Mouse (Mus musculus): ENCODE measurements at regions not wholly inside any gene's neighbourhood (a gene's known extent, or its start where the extent isn't known, plus 50 kb on each side); places are given as distances from the start of the nearest gene placed in this dataset. TPM values are rescaled to one million over a fixed set of nuclear protein-coding genes. Genes with fewer than 3 reads are reported as not detected.
A peak's percentile ranks its signal among the peaks of the same experiment; 100 is the strongest.
"Not testable (repeated sequence)": the region's sequence is repeated elsewhere in the genome, so short reads cannot be mapped to it uniquely, and the experiment has no call there.

DNA sequence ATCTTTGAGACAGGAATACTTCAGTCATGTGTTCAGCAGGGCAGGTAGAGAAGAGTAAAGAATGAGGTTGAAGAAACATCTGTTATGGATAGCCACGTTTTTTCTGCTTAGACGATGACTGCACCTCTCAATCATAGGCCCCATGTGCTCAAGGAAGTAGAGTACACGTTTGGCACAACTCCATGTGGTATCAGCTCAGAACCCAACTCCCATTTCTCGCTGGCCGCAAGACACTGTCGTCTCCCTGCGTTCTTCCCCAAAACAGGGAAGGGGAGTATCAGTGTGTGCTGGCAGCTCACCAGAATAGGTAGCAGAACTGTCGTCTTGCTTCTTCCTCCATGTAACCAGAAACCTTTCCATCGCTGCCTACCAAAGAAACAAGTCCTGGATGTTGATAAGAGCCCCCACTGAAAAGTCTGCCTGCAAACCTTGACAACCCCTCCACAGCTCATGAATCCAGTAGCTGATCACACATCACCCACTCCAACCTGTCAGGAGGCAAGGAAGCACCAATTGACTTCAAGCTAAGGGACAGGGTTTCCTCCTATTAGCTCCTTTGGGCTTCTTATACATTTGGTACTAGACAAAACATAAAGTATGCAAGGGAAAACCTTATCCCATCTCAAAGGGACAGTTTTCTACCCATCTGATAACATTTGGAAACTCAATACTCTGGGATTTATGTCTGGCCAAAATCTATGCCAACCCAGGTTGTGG lies 77.3 kb upstream of the Myo9b start:
- H3K9me3 ChIP-seq (ENCODE audit: low read length); H3K27me3 ChIP-seq (ENCODE audit: insufficient read depth, low read length); H3K4me1 ChIP-seq (ENCODE audit: insufficient read depth, low read length); H3K9ac ChIP-seq (replicated peaks; ENCODE audit: low read length); H3K27ac ChIP-seq (ENCODE audit: low read length); H3K4me3 ChIP-seq (ENCODE audit: low read length); H3K36me3 ChIP-seq (ENCODE audit: insufficient read depth, low read length); H3K4me2 ChIP-seq (replicated peaks; ENCODE audit: low read depth, low read length): not testable (repeated sequence)
- 0 out of 2 replicates have a peak, but pooled peaks have one; percentile 31 for ATAC-seq (ENCODE audit: low FRiP score, low TSS enrichment)
- WGBS = 72% methylated on average over 9 of the region's 9 CpGs

Small RNA genes lying in the stretch of these regions (microRNA-seq; reads per million reads assigned to microRNA genes)
- not detected for gene Gm27628

All from kidney, embryonic 16.5 days (tissue).